ENCODE assay signal across 22 mouse cellular contexts in genomic region chr9:107282951-107283350, GRCm38 (mm10). TPM values are rescaled to one million over a fixed set of nuclear protein-coding genes. Genes with fewer than 3 reads are reported as not detected.
DNase-seq lines count a peak whose midpoint lies in the region; ATAC-seq and TF ChIP-seq lines count a peak whose summit lies in the region.
"Had no signal": no experiment of that assay in that cellular context is flagged by ENCODE, and none has a peak within 500 bp of the region (broad histone marks: within the 10 kb centered on the region; RNA-seq: fewer than 3 reads in every experiment).

No protein-coding gene starts in this region.

- peaks cover 22% of the 10 kb centered on the region for H3K4me1 ChIP-seq in heart, postnatal 0 days (ENCODE audit: control insufficient read depth, insufficient read depth)

- H3K27me3 ChIP-seq in heart, postnatal 0 days (ENCODE audit: control insufficient read depth, insufficient read depth, low read length), result no peaks in the 10 kb centered on the region
- H3K27me3 ChIP-seq: embryonic facial prominence, embryonic 13.5 days; hindbrain, embryonic 13.5 days; intestine, embryonic 15.5 days; Patski had no signal

- H3K4me3 ChIP-seq in heart, postnatal 0 days (ENCODE audit: low read depth, low read length), result no peak overlapping the region
- H3K4me3 ChIP-seq: embryonic facial prominence, embryonic 13.5 days; forebrain, embryonic 12.5 days; heart, embryonic 13.5 days; hindbrain, embryonic 13.5 days; intestine, embryonic 15.5 days had no signal

- H3K27ac ChIP-seq in heart, postnatal 0 days (ENCODE audit: low read depth), result no peak overlapping the region
- H3K27ac ChIP-seq: embryonic facial prominence, embryonic 13.5 days; forebrain, embryonic 12.5 days; heart, embryonic 13.5 days; hindbrain, embryonic 13.5 days; hindbrain, postnatal 0 days; intestine, embryonic 15.5 days had no signal

- DNase-seq in heart, postnatal 0 days (ENCODE audit: low spot score), result peak; percentile 3
- no peak for DNase-seq in heart, adult 11 months
- DNase-seq in 416B (ENCODE audit: low read depth), result peak; percentile 89
- DNase-seq in T-cell, adult 2 months (ENCODE audit: low spot score), result no peak
- no peak for DNase-seq in heart, postnatal 4 days
- DNase-seq: adrenal gland, adult 2 months; adrenal gland, postnatal 25 days; cerebellum, adult 11 months; cerebellum, adult 8-10 months; cerebellum, postnatal 14 days; gastrocnemius, postnatal 10 days; heart, postnatal 10 days had no signal

- TF ChIP-seq EP300 in heart, postnatal 0 days (IDR thresholded peaks at IDR 0.05; ENCODE audit: low read depth), result no peak

- ATAC-seq in heart, postnatal 0 days (ENCODE audit: insufficient read depth, low read depth), result no peak
- peak; percentile 26 for ATAC-seq in granulocyte monocyte progenitor cell, adult 5-6 weeks (replicated peaks; ENCODE audit: poor library complexity, severe bottlenecking)
- 0 out of 2 replicates have a peak, but pooled peaks have one; percentile 9 for ATAC-seq in monocyte, adult 5-6 weeks (replicated peaks; ENCODE audit: insufficient number of reproducible peaks, low FRiP score, low TSS enrichment, poor library complexity, severe bottlenecking)
- ATAC-seq: forebrain, embryonic 16.5 days; hindbrain, postnatal 0 days; intestine, embryonic 15.5 days; Patski had no signal

- WGBS in heart, postnatal 0 days, result 92% methylated on average over 9 of the region's 9 CpGs

- TF ChIP-seq CTCF in heart, postnatal 0 days (IDR thresholded peaks at IDR 0.05; ENCODE audit: low read depth), result no peak

- no peaks in the 10 kb centered on the region for H3K9me3 ChIP-seq in heart, postnatal 0 days (replicated peaks; ENCODE audit: control insufficient read depth, low read length)
- H3K9me3 ChIP-seq: embryonic facial prominence, embryonic 13.5 days; forebrain, embryonic 12.5 days; heart, embryonic 13.5 days; hindbrain, embryonic 13.5 days; intestine, embryonic 15.5 days had no signal

- no peak overlapping the region for H3K9ac ChIP-seq in heart, postnatal 0 days (replicated peaks; ENCODE audit: low read depth, low read length)
- H3K9ac ChIP-seq: embryonic facial prominence, embryonic 13.5 days; forebrain, embryonic 12.5 days; heart, embryonic 13.5 days; hindbrain, embryonic 13.5 days; intestine, embryonic 15.5 days had no signal

- no peaks in the 10 kb centered on the region for H3K36me3 ChIP-seq in heart, postnatal 0 days (replicated peaks; ENCODE audit: control insufficient read depth, insufficient read depth, low read length)
- H3K36me3 ChIP-seq: embryonic facial prominence, embryonic 13.5 days; forebrain, embryonic 12.5 days; heart, embryonic 13.5 days; hindbrain, embryonic 13.5 days; intestine, embryonic 15.5 days had no signal

- no peak overlapping the region for H3K4me2 ChIP-seq in heart, postnatal 0 days (ENCODE audit: low read depth, low read length)
- H3K4me2 ChIP-seq: embryonic facial prominence, embryonic 13.5 days; forebrain, embryonic 12.5 days; heart, embryonic 13.5 days; hindbrain, embryonic 13.5 days; intestine, embryonic 15.5 days had no signal

RNA-seq across cellular contexts. Expression of gene Mapkapk3, which starts 6.7 kb away (rescaled TPM):
- 14.8 and 24.0 TPM in 2 replicates for total RNA-seq in heart, postnatal 0 days (2014; rRNA removed; ENCODE audit: low replicate concordance)
- 13.0 and 15.1 TPM in 2 replicates for polyA plus RNA-seq in heart, postnatal 0 days (2015; fragmentation: Nextera tagmentation; extraction: Ambion mirVana)
- total RNA-seq in granulocyte monocyte progenitor cell, adult 5-6 weeks (2014; fragmentation: Nextera tagmentation), result 186 and 231 TPM in 2 replicates
- total RNA-seq in granulocyte monocyte progenitor cell, adult 5-6 weeks (2017), result 191 and 207 TPM in 2 replicates
- 69.0 to 81.2 TPM (median 74.8 TPM) in 3 replicates for total RNA-seq in monocyte, adult 5-6 weeks (2017)
- 10 to 100 TPM; 18.3 to 18.9 TPM for total RNA-seq in heart, postnatal 4 days (2021)

RNA-seq across cellular contexts. Expression of gene Cish, which starts 12.9 kb away (rescaled TPM):
- 44.8 and 62.6 TPM in 2 replicates for total RNA-seq in heart, postnatal 0 days (2014; rRNA removed; ENCODE audit: low replicate concordance)
- polyA plus RNA-seq in heart, postnatal 0 days (2015; fragmentation: Nextera tagmentation; extraction: Ambion mirVana), result 136 and 149 TPM in 2 replicates
- 0.24 and 18.2 TPM in 2 replicates for total RNA-seq in granulocyte monocyte progenitor cell, adult 5-6 weeks (2014; fragmentation: Nextera tagmentation)
- 0.09 and 0.36 TPM in 2 replicates for total RNA-seq in granulocyte monocyte progenitor cell, adult 5-6 weeks (2017)
- 2.0 to 4.4 TPM (median 3.0 TPM) in 3 replicates for total RNA-seq in monocyte, adult 5-6 weeks (2017)
- total RNA-seq in heart, postnatal 4 days (2021), result 100 to 1,000 TPM; 146 to 176 TPM

RNA-seq across cellular contexts. Expression of gene Dock3, which starts 51.2 kb away (rescaled TPM):
- total RNA-seq in heart, postnatal 0 days (2014; rRNA removed; ENCODE audit: low replicate concordance), result 0.08 and 11.6 TPM in 2 replicates
- polyA plus RNA-seq in heart, postnatal 0 days (2015; fragmentation: Nextera tagmentation; extraction: Ambion mirVana), result 0.16 and 0.21 TPM in 2 replicates
- total RNA-seq in granulocyte monocyte progenitor cell, adult 5-6 weeks (2014; fragmentation: Nextera tagmentation), result 0.39 TPM in 1 of 2 replicates, not detected in the other
- 0.05 and 0.17 TPM in 2 replicates for total RNA-seq in granulocyte monocyte progenitor cell, adult 5-6 weeks (2017)
- 0.19 TPM in 1 of 3 replicates, not detected in the others for total RNA-seq in monocyte, adult 5-6 weeks (2017)
- 1 to 10 TPM; 1.3 to 1.5 TPM for total RNA-seq in heart, postnatal 4 days (2021)

RNA-seq across cellular contexts. Expression of gene Hemk1, which starts 55.2 kb away (rescaled TPM):
- 4.8 and 28.7 TPM in 2 replicates for total RNA-seq in heart, postnatal 0 days (2014; rRNA removed; ENCODE audit: low replicate concordance)
- 12.3 and 15.3 TPM in 2 replicates for polyA plus RNA-seq in heart, postnatal 0 days (2015; fragmentation: Nextera tagmentation; extraction: Ambion mirVana)
- total RNA-seq in granulocyte monocyte progenitor cell, adult 5-6 weeks (2014; fragmentation: Nextera tagmentation), result 12.0 and 32.9 TPM in 2 replicates
- 6.0 and 11.3 TPM in 2 replicates for total RNA-seq in granulocyte monocyte progenitor cell, adult 5-6 weeks (2017)
- total RNA-seq in monocyte, adult 5-6 weeks (2017), result 4.7 to 6.5 TPM (median 5.1 TPM) in 3 replicates
- 10 to 100 TPM; 13.0 to 15.0 TPM for total RNA-seq in heart, postnatal 4 days (2021)

RNA-seq across cellular contexts. Expression of gene 6430571L13Rik, which starts 57.5 kb away (rescaled TPM):
- total RNA-seq in heart, postnatal 0 days (2014; rRNA removed; ENCODE audit: low replicate concordance), result 1.1 and 11.0 TPM in 2 replicates
- 3.1 and 3.3 TPM in 2 replicates for polyA plus RNA-seq in heart, postnatal 0 days (2015; fragmentation: Nextera tagmentation; extraction: Ambion mirVana)
- total RNA-seq in granulocyte monocyte progenitor cell, adult 5-6 weeks (2014; fragmentation: Nextera tagmentation), result not detected in 2 replicates
- total RNA-seq in granulocyte monocyte progenitor cell, adult 5-6 weeks (2017), result not detected in 2 replicates
- total RNA-seq in monocyte, adult 5-6 weeks (2017), result not detected in 3 replicates
- total RNA-seq in heart, postnatal 4 days (2021), result 1 to 10 TPM; 4.6 to 5.8 TPM

Comparison
In these comparisons a context has a peak if more than half of its experiments do, and no peak if none do; other contexts are left out.
1. DNase-seq: peak in heart, postnatal 0 days (single experiment) and 416B (single experiment); none in heart, adult 11 months (single experiment), T-cell, adult 2 months (single experiment) and heart, postnatal 4 days (single experiment).